Mouse (Mus musculus) E14TG2a.4 (cell line): ENCODE data around the gene Psap.

ENCODE experiments used
- CTCF ChIP-seq: conservative IDR thresholded peaks from 2 replicates; pipeline ENCODE4 v1.5.1; 2014; ENCODE audit warnings: low read length
- POU5F1 ChIP-seq: IDR thresholded peaks from 2 replicates; pipeline ENCODE4 v1.6.1; 2014; ENCODE audit warnings: low read length, borderline replicate concordance

DNA sequence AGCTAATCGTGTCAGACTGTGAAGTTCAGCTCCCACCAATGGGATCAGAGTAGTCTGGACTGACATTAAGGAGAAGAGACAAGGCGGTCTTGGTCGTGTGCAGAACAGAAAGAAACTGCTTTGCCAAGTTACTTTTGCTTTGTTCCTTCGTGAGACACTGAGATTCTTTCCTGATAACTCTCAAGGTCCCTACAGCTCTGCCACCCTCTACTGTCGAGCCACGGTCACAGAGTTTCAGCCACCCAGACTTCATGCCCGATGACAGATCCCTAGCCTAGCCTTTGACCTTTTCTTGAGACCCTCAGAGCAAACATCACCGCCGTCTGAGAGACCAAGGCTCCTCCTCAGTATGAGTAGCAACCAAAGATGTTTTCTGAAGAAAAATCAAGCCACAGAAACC is 43.4 kb upstream of the Psap start:
- no peak for TF ChIP-seq CTCF
- no peak for TF ChIP-seq POU5F1
